Mouse (Mus musculus) adipocyte (in vitro differentiated cells): ENCODE measurements at regions not wholly inside any gene's neighbourhood (a gene's known extent, or its start where the extent isn't known, plus 50 kb on each side); places are given as distances from the start of the nearest gene placed in this dataset.

Experiments used
- DNase-seq: peaks from one replicate; pipeline ENCODE4 v3.0.0-alpha.2; 2016; ENCODE audit warnings: low spot score

DNA sequence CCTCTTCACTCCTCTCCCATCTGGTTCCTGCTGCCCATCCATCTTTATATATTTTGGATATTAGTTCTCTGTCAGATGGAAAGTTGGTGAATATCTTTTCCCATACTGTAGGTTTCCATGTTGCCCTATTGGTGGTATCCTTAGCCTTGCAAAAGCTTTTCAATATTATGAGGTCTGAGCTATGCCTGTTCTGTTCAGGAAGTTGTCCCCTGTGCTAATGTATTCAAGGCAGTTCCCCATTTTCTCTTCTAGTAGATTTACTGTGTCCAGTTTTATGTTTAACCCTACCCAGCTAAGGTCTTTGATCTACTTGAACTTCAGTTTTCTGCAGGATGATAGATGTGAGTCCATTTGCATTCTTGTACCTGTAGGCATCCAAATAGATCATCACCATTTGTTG, 109.4 kb upstream of the Tusc1 start:
- DNase-seq = no peak

DNA sequence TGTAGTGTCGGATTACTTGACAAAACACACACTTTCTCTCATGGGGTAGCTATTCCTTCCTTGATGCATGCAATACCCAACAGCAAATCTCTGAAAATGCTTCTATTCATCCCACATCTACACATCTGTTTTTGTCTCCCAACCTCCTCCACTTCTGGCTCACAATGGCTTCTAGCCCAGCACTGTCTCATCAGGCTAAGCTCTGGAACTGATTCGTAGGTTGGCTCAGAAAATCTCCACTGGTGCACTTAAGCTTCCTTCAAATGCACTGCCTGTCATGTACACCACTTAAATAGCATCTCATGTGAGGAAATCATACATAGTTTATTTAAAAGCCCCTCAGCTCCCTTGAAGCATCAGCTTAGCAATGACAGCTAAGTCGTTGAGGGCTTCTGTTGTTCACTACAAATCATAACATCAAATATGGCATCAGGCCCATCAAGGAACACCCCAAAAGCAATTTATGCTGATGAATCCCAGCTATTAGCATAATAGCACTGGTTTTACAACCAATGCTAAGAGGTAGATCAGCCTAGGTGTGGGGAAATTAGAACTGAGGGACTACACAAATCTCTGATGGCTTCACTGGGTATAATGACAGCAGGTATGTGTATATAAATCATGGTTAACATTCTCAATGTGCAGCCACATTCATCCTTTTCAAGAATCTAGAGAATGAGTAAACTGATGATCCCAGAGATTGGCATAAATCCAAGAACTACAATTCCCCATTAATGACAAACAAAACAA, 103.5 kb upstream of the Tusc1 start:
- DNase-seq = peak; percentile 4

DNA sequence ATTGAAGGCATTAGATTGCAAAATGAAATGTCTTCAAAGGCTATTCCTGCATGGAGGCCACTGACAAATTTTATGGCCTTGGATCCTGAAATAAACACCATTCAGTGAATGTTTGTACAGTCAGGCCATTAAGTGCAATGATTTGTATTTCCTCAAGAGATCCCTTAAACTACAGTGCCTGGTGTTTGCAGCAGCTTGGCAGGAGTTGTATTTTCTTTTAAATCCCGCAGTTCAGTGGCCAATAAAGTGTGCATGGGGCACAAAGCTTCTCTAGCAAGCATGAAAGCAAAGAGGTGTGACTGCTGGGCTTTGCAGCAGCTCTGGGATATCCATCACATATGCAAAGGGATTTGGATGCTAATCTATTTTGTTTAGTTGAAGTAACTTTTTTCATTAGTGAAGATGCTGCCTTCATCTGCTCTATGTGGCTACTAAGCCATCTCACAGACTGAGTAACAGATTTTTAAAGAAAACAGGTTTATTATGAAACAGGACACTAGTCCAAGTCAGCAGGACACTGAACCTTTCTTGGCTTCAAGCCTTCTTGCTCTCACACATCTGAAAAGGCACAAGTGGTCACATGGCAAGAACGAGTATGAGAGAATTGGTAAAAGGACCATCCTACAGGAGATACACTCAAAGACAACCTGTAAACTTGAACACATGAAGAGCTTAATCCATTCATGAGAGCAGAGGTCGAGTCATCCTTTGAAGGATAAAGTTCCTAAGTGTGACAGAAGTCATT, 102.2 kb upstream of the Tusc1 start:
- DNase-seq = peak; percentile 3

DNA sequence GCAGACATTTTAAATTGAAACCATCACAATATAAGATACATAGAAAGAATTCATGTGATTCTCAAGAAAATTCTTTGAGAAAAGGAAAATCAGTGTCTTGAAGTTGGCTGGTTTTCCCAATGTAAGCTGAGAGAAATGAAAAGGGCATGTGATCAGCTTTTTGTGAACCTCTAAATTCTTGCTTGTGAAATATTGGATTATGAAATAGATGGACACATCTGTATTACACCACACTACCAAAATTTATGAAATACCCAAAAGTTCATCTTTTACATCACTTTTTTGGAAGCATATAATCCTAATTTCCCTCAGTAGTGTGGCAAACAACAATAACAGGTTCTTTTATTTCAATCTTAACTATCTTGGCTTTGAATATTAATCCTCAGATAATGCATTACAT, 77.4 kb upstream of the Tusc1 start:
- peak; percentile 6 for DNase-seq

DNA sequence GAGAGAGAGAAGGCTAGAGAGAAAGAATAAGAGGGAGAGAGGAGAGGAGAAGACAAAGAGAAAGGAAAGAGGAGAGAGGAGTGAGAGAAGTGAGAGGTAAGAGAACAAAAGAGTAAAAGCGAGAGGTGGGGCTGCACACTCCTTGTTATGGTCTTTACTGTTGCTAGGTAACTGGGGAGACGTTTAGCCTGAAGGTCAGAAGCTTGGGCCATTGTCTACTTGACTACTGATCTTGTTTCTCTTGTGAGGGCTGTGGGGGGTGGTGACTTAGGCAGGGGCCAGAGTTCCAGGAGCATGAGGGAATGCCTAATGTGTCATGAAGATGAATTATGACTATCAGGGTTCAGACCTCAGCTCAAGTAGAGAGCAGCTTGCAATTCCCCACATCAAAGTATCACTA, 71.6 kb upstream of the Tusc1 start:
- no peak for DNase-seq

DNA sequence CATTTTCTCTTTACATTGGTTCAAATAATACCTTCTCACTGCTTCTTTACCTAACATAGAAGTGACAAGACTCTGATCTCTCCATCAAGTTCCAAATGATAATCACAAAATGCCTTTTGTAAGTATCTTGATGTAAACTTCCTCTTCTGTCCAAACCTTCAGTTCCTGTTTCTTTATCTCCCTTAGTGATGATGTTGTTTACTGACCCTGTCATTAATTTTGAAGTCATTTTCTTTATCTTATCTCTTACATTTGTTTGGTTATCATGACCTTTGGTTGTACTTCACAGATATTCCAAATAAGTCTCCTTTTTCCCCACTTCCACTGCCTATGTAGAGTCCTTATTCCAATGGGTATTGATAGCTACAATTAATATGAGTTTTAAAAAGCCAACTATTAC, 65.3 kb upstream of the Tusc1 start:
- DNase-seq = no peak
